33 mouse cellular contexts compared by ENCODE assay signal in the genomic region with DNA sequence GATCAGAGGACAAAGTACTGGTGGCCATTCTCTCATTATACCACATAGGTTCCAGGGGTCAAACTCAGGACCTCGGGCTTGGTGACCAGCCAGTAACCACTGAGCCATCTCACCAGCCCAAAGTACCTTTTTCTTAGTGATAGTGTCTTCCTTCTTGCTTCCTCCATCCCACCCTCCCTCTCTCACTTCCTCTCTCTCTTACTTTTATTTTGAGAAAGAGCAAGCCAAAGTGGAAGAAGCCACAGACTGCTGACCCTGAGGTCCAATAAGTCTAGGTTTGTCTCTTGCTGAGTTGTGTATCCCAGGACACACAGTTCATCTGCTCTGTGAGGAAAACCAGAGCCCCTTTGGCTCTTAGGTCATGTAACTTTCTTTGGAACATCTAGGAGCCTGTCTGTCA. TPM values are rescaled to one million over a fixed set of nuclear protein-coding genes. Genes with fewer than 3 reads are reported as not detected.
"Had no signal": no experiment of that assay in that cellular context is flagged by ENCODE, and none has a peak within 500 bp of the region (broad histone marks: within the 10 kb centered on the region; RNA-seq: fewer than 3 reads in every experiment).

No protein-coding gene starts in this region.

- ATAC-seq: midbrain, embryonic 15.5 days had no signal

- H3K27me3 ChIP-seq: limb, embryonic 12.5 days; lung, embryonic 15.5 days; midbrain, embryonic 15.5 days; neural tube, embryonic 13.5 days had no signal

- H3K9ac ChIP-seq: kidney, embryonic 15.5 days; liver, embryonic 13.5 days; lung, embryonic 15.5 days; midbrain, embryonic 15.5 days; neural tube, embryonic 13.5 days had no signal

- DNase-seq: kidney, adult 11 months; kidney, adult 8-10 months; kidney, postnatal 10 days; kidney, postnatal 36 days; layer of hippocampus, postnatal 36 days; liver, embryonic 13.5 days; lung, postnatal 10 days; lung, postnatal 36 days; retina, postnatal 1 day; right cerebral cortex, postnatal 25 days; thymus, adult 18-20 months; thymus, postnatal 36 days had no signal

- H3K9me3 ChIP-seq: kidney, embryonic 15.5 days; limb, embryonic 12.5 days; liver, embryonic 13.5 days; lung, embryonic 15.5 days; midbrain, embryonic 15.5 days; neural tube, embryonic 13.5 days had no signal

- H3K36me3 ChIP-seq: kidney, embryonic 15.5 days; liver, embryonic 13.5 days; lung, embryonic 15.5 days; midbrain, embryonic 15.5 days had no signal

- H3K4me3 ChIP-seq: kidney, embryonic 15.5 days; left cerebral cortex, adult 2 months; liver, embryonic 13.5 days; lung, embryonic 15.5 days; midbrain, embryonic 15.5 days; neural tube, embryonic 13.5 days had no signal

- H3K27ac ChIP-seq: kidney, embryonic 15.5 days; left cerebral cortex, adult 2 months; limb, embryonic 12.5 days; liver, embryonic 13.5 days; lung, embryonic 15.5 days; midbrain, embryonic 15.5 days; neural tube, embryonic 13.5 days; stomach, postnatal 0 days had no signal

- H3K4me2 ChIP-seq: liver, embryonic 13.5 days; lung, embryonic 15.5 days; midbrain, embryonic 11.5 days; midbrain, embryonic 15.5 days; neural tube, embryonic 13.5 days had no signal

RNA-seq across cellular contexts. Expression of gene Vash2, which starts 1.4 kb away (rescaled TPM):
- total RNA-seq: megakaryocyte-erythroid progenitor cell, adult 5-6 weeks; monocyte, adult 5-6 weeks had no signal
- polyA plus RNA-seq: liver, adult 2 months had no signal

RNA-seq across cellular contexts. Expression of gene Spata45, which starts 56.0 kb away (rescaled TPM):
- total RNA-seq: layer of hippocampus, adult 8-10 months; layer of hippocampus, postnatal 10 days; layer of hippocampus, postnatal 36 days; left cerebral cortex, adult 2 months; left cerebral cortex, postnatal 10 days; left cerebral cortex, postnatal 36 days; liver, adult 2 months; megakaryocyte-erythroid progenitor cell, adult 5-6 weeks; monocyte, adult 5-6 weeks; neutrophil, adult 5-6 weeks had no signal
- polyA plus RNA-seq: kidney, embryonic 15.5 days; limb, embryonic 12.5 days; liver, adult 2 months; liver, embryonic 13.5 days; liver, embryonic 16.5 days; lung, embryonic 15.5 days; midbrain, embryonic 11.5 days; midbrain, embryonic 15.5 days; myocyte; neural tube, embryonic 13.5 days; spleen, adult 2 months; stomach, embryonic 14.5 days; stomach, postnatal 0 days; urinary bladder, adult 2 months had no signal
